Mouse (Mus musculus) embryonic fibroblast, embryonic 13.5 days (primary cell): ENCODE results near the gene Kcnk2.

Source experiments
- CTCF ChIP-seq: IDR thresholded peaks from 2 replicates; pipeline ENCODE4 v1.5.1; 2011; ENCODE audit warnings: mild to moderate bottlenecking, control low read depth, low read length, moderate library complexity, borderline replicate concordance; ENCODE audit not compliant: insufficient read depth
- POLR2A ChIP-seq: IDR thresholded peaks from 2 replicates; pipeline ENCODE4 v1.6.1; 2011; ENCODE audit warnings: low read depth, mild to moderate bottlenecking, control low read depth, low read length, moderate library complexity

DNA sequence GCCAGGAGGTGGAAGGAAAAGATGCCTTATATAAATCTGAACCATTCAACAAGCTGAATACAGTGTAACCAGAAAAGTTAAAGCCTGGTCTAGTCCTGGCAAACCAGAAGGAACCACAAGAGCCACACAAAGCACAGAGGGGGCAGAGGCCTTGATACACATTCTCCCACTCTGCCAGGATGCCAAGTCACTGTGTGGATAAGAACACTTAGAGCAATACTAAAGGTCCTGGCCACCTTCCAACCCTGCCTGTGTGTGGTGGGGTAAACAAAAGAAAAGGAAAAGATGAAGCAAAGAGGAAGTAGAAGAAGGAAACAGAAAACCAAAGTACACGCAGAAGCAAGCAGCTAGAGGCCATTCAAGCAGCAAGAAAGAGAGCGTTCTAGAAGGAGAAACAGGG is 91.9 kb downstream of the Kcnk2 start:
- TF ChIP-seq POLR2A (no peak), CTCF (no peak)
